Mouse (Mus musculus) bone marrow, adult 2 months (tissue): Measurements from ENCODE around the gene Tgfbr3.

Experiments
- CTCF ChIP-seq: fragments of 200-500 bp; IDR thresholded peaks from 2 replicates; pipeline ENCODE4 v1.5.1; 2011; ENCODE audit warnings: low read length, control low read depth; ENCODE audit not compliant: control insufficient read depth, insufficient read depth
- POLR2A ChIP-seq: fragments of 200-500 bp; IDR thresholded peaks from 2 replicates; pipeline ENCODE4 v1.6.1; 2011; ENCODE audit warnings: low read depth, mild to moderate bottlenecking, control low read depth, low read length, borderline replicate concordance; ENCODE audit not compliant: control insufficient read depth

DNA sequence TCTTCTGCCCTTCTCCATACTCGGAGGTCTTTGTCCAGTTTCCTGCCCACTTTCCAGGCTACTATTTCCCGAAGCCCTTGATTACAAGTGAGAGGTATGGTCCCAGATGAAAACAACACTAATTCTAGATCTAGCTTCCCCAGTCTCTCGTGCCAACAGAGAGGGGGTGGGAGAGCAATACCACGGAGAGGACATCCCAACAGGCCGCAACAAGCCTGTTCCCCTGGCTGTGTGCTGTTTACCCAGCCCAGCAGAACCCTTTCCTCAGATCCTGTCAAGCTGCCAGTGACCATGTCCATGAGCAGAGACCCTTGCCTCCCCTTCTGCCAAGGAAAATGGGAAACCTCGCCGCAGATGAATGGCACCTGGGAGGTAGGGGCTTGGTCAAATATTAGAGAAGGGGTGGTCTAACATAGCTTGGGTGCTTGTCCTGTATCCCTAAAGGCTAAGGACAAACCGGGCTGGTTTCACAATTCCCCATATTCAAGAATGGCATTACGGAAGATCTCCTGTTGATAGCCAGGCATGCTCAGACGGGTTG is 77.5 kb downstream of the Tgfbr3 start:
- no peak for TF ChIP-seq CTCF
- TF ChIP-seq POLR2A: no peak
